Mouse (Mus musculus): ENCODE measurements around the gene E330034G19Rik. TPM values are rescaled to one million over a fixed set of nuclear protein-coding genes. Genes with fewer than 3 reads are reported as not detected.

The E330034G19Rik gene
- total and polyA plus RNA-seq, 3 experiments = not detected

GRCm38 (mm10) chr14:24307146-24307545, 14.1 kb downstream of the E330034G19Rik start:
- Histone ChIP-seq H3K36me3 (ENCODE audit: control insufficient read depth in 1 of 2, insufficient read depth in 2 of 2, low read length in 2 of 2) (no peaks in the 10 kb centered on the region), H3K79me2 (ENCODE audit: control insufficient read depth, insufficient read depth, low read length, poor library complexity) (no peaks in the 10 kb centered on the region), H3K27me3 (ENCODE audit: control insufficient read depth in 1 of 2, insufficient read depth in 2 of 2, low read length in 2 of 2) (no peaks in the 10 kb centered on the region), H3K27ac (ENCODE audit: control insufficient read depth, low read depth, low read length) (no peak overlapping the region), H3K9me3 (replicated peaks; ENCODE audit: insufficient read depth, low read length) (no peaks in the 10 kb centered on the region), H3K4me1 (ENCODE audit: control insufficient read depth in 1 of 2, insufficient read depth in 2 of 2, low read length in 2 of 2) (no peaks in the 10 kb centered on the region), H3K4me3 (ENCODE audit: control insufficient read depth in 1 of 2, insufficient read depth in 1 of 2, low read depth in 2 of 2, low read length in 2 of 2) (no peak overlapping the region), H3K9ac (ENCODE audit: control insufficient read depth, low read depth, low read length, poor library complexity, severe bottlenecking) (no peak overlapping the region)
- no peak for DNase-seq (ENCODE audit: low read depth, low spot score)
- no peak for TF ChIP-seq ZMIZ1 (IDR thresholded peaks at IDR 0.05; ENCODE audit: low read depth, low read length)
- TF ChIP-seq KAT2A (conservative IDR thresholded peaks at IDR 0.05; ENCODE audit: low read depth, low read length) = no peak
- no peak for TF ChIP-seq POLR2A (IDR thresholded peaks at IDR 0.05; ENCODE audit: control insufficient read depth in 1 of 2, insufficient read depth in 1 of 2, low read depth in 1 of 2, low read length in 2 of 2, poor library complexity in 1 of 2)
- no peak for TF ChIP-seq MAZ (IDR thresholded peaks at IDR 0.05; ENCODE audit: low read depth, low read length)
- TF ChIP-seq CTCF (IDR thresholded peaks at IDR 0.05 in 2 of 3, conservative IDR thresholded peaks at IDR 0.05 in 1 of 3; ENCODE audit: control insufficient read depth in 1 of 3, insufficient read depth in 1 of 3, low read depth in 2 of 3, low read length in 3 of 3, poor library complexity in 1 of 3, severe bottlenecking in 1 of 3) = no peak
- no peak for TF ChIP-seq TCF12 (IDR thresholded peaks at IDR 0.05; ENCODE audit: low read depth, low read length)
- TF ChIP-seq RCOR1 (IDR thresholded peaks at IDR 0.05; ENCODE audit: low read depth, low read length) = no peak

GRCm38 (mm10) chr14:24311110-24311509, 18.1 kb downstream of the E330034G19Rik start:
- Histone ChIP-seq H3K27me3 (ENCODE audit: control insufficient read depth in 1 of 2, insufficient read depth in 2 of 2, low read length in 2 of 2) (no peaks in the 10 kb centered on the region), H3K36me3 (ENCODE audit: control insufficient read depth in 1 of 2, insufficient read depth in 2 of 2, low read length in 2 of 2) (no peaks in the 10 kb centered on the region), H3K27ac (ENCODE audit: control insufficient read depth, low read depth, low read length) (no peak overlapping the region), H3K4me1 (ENCODE audit: control insufficient read depth in 1 of 2, insufficient read depth in 2 of 2, low read length in 2 of 2) (no peaks in the 10 kb centered on the region), H3K9ac (ENCODE audit: control insufficient read depth, low read depth, low read length, poor library complexity, severe bottlenecking) (no peak overlapping the region), H3K4me3 (ENCODE audit: control insufficient read depth in 1 of 2, insufficient read depth in 1 of 2, low read depth in 2 of 2, low read length in 2 of 2) (no peak overlapping the region), H3K9me3 (replicated peaks; ENCODE audit: insufficient read depth, low read length) (no peaks in the 10 kb centered on the region), H3K79me2 (ENCODE audit: control insufficient read depth, insufficient read depth, low read length, poor library complexity) (no peaks in the 10 kb centered on the region)
- peak; percentile 61 for DNase-seq (ENCODE audit: low read depth, low spot score)
- TF ChIP-seq RAD21 (IDR thresholded peaks at IDR 0.05; ENCODE audit: low read depth, low read length) (peak; percentile 72), ELF1 (IDR thresholded peaks at IDR 0.05; ENCODE audit: low read depth, low read length) (no peak), ETS1 (IDR thresholded peaks at IDR 0.05; ENCODE audit: low read depth, low read length) (no peak), NRF1 (IDR thresholded peaks at IDR 0.05; ENCODE audit: insufficient read depth, low read depth, low read length, poor library complexity, severe bottlenecking) (no peak), ZKSCAN1 (IDR thresholded peaks at IDR 0.05; ENCODE audit: low read depth, low read length) (no peak), JUND (IDR thresholded peaks at IDR 0.05; ENCODE audit: low read depth, low read length) (no peak), CTCF (IDR thresholded peaks at IDR 0.05 in 2 of 3, conservative IDR thresholded peaks at IDR 0.05 in 1 of 3; ENCODE audit: control insufficient read depth in 1 of 3, insufficient read depth in 1 of 3, low read depth in 2 of 3, low read length in 3 of 3, poor library complexity in 1 of 3, severe bottlenecking in 1 of 3) (peak; percentile 73 to 88 (median 75)), USF1 (IDR thresholded peaks at IDR 0.05; ENCODE audit: low read depth, low read length) (no peak), SIN3A (IDR thresholded peaks at IDR 0.05; ENCODE audit: low read length) (no peak), ZC3H11A (IDR thresholded peaks at IDR 0.05; ENCODE audit: low read depth, low read length) (peak; percentile 48), CHD1 (IDR thresholded peaks at IDR 0.05; ENCODE audit: low read depth, low read length) (no peak), E2F4 (IDR thresholded peaks at IDR 0.05; ENCODE audit: borderline replicate concordance, low read depth, low read length) (no peak), USF2 (IDR thresholded peaks at IDR 0.05; ENCODE audit: borderline replicate concordance in 1 of 2, insufficient read depth in 1 of 2, low read depth in 1 of 2, low read length in 2 of 2) (no peak), ZMIZ1 (IDR thresholded peaks at IDR 0.05; ENCODE audit: low read depth, low read length) (no peak), UBTF (IDR thresholded peaks at IDR 0.05; ENCODE audit: borderline replicate concordance, insufficient read depth, low read depth, low read length) (no peak), ZNF384 (IDR thresholded peaks at IDR 0.05; ENCODE audit: low read depth, low read length) (no peak), MAX (IDR thresholded peaks at IDR 0.05; ENCODE audit: low read length) (0 out of 2 replicates have a peak, but pooled peaks have one; percentile 45), POLR2A (IDR thresholded peaks at IDR 0.05; ENCODE audit: control insufficient read depth in 1 of 2, insufficient read depth in 1 of 2, low read depth in 1 of 2, low read length in 2 of 2, poor library complexity in 1 of 2) (no peak), EP300 (IDR thresholded peaks at IDR 0.05; ENCODE audit: low read depth in 1 of 2, low read length in 2 of 2) (no peak), SMC3 (IDR thresholded peaks at IDR 0.05; ENCODE audit: low read depth, low read length) (peak; percentile 61), MAZ (IDR thresholded peaks at IDR 0.05; ENCODE audit: low read depth, low read length) (no peak), MYC (IDR thresholded peaks at IDR 0.05; ENCODE audit: low read depth, low read length) (peak; percentile 73; the same call in 1 of the 2 replicates), TAL1 (IDR thresholded peaks at IDR 0.05; ENCODE audit: low read length) (no peak), GATA1 (IDR thresholded peaks at IDR 0.05; ENCODE audit: low read depth, low read length) (no peak), RCOR1 (IDR thresholded peaks at IDR 0.05; ENCODE audit: low read depth, low read length) (no peak), POLR2AphosphoS2 (IDR thresholded peaks at IDR 0.05; ENCODE audit: low read length) (no peak)
